Mouse (Mus musculus): ENCODE data around the gene Fam71b. TPM values are rescaled to one million over a fixed set of nuclear protein-coding genes. Genes with fewer than 3 reads are reported as not detected.

The Fam71b gene
- not detected in 2 replicates for polyA plus RNA-seq (2016; fragmentation: Nextera tagmentation; extraction: Ambion mirVana)

- 82% methylated on average over 13 of the region's 13 CpGs for whole genome bisulfite sequencing
- Histone ChIP-seq H3K4me3 (no peak within 1 kb of the TSS), H3K27ac (no peak within 1 kb of the TSS), H3K27me3 (ENCODE audit: low read depth, poor library complexity, severe bottlenecking) (no peaks in the 10 kb centered on the region), H3K4me1 (no peaks in the 10 kb centered on the region), H3K9me3 (replicated peaks) (no peaks in the 10 kb centered on the region), H3K36me3 (no peaks in the 10 kb centered on the region)
- no peak for DNase-seq (ENCODE audit: low spot score)
Observed at GRCm38 (mm10) chr11:46396167-46396859, at the start of gene Fam71b. TSS of gene Fam71b (plus strand) at chr11:46396559.

DNA sequence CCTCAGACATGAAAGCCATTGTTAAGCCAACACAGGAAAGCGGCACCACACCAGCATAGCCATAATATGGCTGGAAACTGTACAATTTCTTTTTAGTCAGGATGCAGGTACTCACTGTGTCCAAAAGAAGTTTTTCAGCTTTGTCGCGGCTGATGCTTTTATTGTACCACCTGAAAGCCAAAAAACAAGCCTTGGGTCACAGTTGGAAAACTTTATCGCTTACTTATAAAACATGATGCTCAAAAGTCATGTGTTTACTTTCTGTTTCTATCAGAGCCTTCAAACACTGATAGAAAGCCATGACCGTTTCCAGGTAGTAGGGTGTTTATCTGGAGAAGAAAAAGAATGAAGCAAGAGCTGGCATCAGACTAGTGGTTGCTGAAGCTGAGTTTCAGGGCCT is 48.6 kb upstream of the Fam71b start:
- H3K27ac ChIP-seq = peak overlapping the region; percentile 72
- H3K9me3 ChIP-seq (replicated peaks) = no peaks in the 10 kb centered on the region
- no peaks in the 10 kb centered on the region for H3K27me3 ChIP-seq (ENCODE audit: low read depth, poor library complexity, severe bottlenecking)
- peaks cover 55% of the 10 kb centered on the region for H3K4me1 ChIP-seq
- H3K4me3 ChIP-seq = no peak overlapping the region
- DNase-seq (ENCODE audit: low spot score) = no peak
- WGBS = 87% methylated on average over 5 of the region's 5 CpGs
- H3K36me3 ChIP-seq = no peaks in the 10 kb centered on the region

- 90% methylated on average over 3 of the region's 3 CpGs for WGBS
- Histone ChIP-seq H3K27ac (peak overlapping the region; percentile 76; the same call in 1 of the 2 replicates), H3K27me3 (ENCODE audit: low read depth, poor library complexity, severe bottlenecking) (no peaks in the 10 kb centered on the region), H3K4me3 (no peak overlapping the region), H3K4me1 (peaks cover 48% of the 10 kb centered on the region), H3K36me3 (no peaks in the 10 kb centered on the region), H3K9me3 (replicated peaks) (no peaks in the 10 kb centered on the region)
- no peak for DNase-seq (ENCODE audit: low spot score)
Observed at GRCm38 (mm10) chr11:46348416-46348815, 47.9 kb upstream of the Fam71b start.

GRCm38 (mm10) chr11:46349681-46350410 is 46.5 kb upstream of the Fam71b start:
- Histone ChIP-seq H3K27me3 (ENCODE audit: low read depth, poor library complexity, severe bottlenecking) (no peaks in the 10 kb centered on the region), H3K9me3 (replicated peaks) (no peaks in the 10 kb centered on the region), H3K27ac (peak overlapping the region; percentile 76), H3K4me3 (no peak overlapping the region), H3K36me3 (no peaks in the 10 kb centered on the region), H3K4me1 (peaks cover 39% of the 10 kb centered on the region)
- 26% methylated on average over 2 of the region's 2 CpGs for WGBS
- no peak for DNase-seq (ENCODE audit: low spot score)

DNA sequence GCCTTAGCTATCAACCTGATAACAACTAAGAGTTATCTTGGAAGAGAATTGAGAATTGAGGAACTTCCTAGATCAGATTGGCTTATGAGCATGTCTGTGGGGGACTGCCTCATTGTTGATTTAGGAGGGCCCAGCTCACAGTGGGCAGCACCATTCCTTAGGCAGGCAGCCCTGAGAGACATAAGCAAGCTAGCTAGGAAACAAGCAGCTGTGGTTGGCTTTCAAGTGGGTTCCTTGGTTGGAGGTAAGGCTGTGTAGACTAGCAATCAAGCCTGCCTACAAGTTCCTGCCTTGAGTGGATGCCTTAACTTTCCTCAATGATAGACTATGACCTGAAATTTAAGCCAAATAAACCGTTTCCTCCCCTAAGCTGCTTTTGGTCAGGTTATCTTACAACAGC is 38.0 kb upstream of the Fam71b start:
- Histone ChIP-seq H3K4me3 (no peak overlapping the region), H3K36me3 (no peaks in the 10 kb centered on the region), H3K9me3 (replicated peaks) (no peaks in the 10 kb centered on the region), H3K4me1 (peaks cover 31% of the 10 kb centered on the region), H3K27me3 (ENCODE audit: low read depth, poor library complexity, severe bottlenecking) (no peaks in the 10 kb centered on the region), H3K27ac (no peak overlapping the region)
- 75% methylated on average over 1 of the region's 1 CpGs for WGBS
- DNase-seq (ENCODE audit: low spot score) = no peak

DNA sequence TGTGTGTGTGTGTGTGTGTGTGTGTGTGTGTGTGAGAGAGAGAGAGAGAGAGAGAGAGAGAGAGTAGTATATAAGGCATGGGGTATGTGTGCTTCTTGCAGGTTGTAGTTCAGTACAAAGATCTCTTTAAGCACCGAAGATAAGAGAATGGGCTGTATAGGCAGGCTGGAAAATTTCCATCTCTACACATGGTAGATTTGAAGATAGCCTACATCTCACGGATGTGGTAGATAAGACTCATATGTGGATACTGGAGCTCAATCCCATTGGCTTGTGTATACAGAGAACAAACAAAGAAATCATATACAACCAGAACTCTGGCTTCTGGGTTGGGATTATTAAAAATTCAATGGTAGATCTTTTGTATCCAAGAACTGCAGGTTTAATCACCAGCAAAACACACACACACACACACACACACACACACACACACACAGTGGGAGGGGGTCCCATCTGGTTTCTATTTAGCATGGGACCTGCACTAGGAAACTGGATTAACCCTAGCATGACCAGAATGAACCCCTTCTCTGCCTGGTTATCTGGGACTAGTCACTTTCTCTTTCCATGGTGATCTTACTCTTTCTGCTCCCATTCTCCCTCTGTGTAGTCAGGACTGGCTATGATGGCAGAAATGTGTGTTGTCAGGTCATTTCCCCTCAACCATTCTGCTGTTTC is 35.2 kb upstream of the Fam71b start:
- H3K4me3 ChIP-seq = 0 out of 2 replicates have a peak overlapping the region, but pooled peaks have one; percentile 2
- H3K36me3 ChIP-seq = no peaks in the 10 kb centered on the region
- peaks cover 37% of the 10 kb centered on the region for H3K4me1 ChIP-seq
- peak overlapping the region; percentile 77 for H3K27ac ChIP-seq
- WGBS = 65% methylated on average over 2 of the region's 2 CpGs
- H3K9me3 ChIP-seq (replicated peaks) = no peaks in the 10 kb centered on the region
- peak; percentile 76 for DNase-seq (ENCODE audit: low spot score)
- no peaks in the 10 kb centered on the region for H3K27me3 ChIP-seq (ENCODE audit: low read depth, poor library complexity, severe bottlenecking)

- no peak for DNase-seq (ENCODE audit: low spot score)
- H3K27ac ChIP-seq = peak overlapping the region; percentile 77
Observed at GRCm38 (mm10) chr11:46362061-46363022, 34.0 kb upstream of the Fam71b start.

GRCm38 (mm10) chr11:46363864-46364263 is 32.5 kb upstream of the Fam71b start:
- Histone ChIP-seq H3K27me3 (ENCODE audit: low read depth, poor library complexity, severe bottlenecking) (no peaks in the 10 kb centered on the region), H3K4me3 (no peak overlapping the region), H3K27ac (no peak overlapping the region), H3K36me3 (no peaks in the 10 kb centered on the region), H3K9me3 (replicated peaks) (no peaks in the 10 kb centered on the region), H3K4me1 (peaks cover 36% of the 10 kb centered on the region)
- 95% methylated on average over 9 of the region's 9 CpGs for WGBS
- DNase-seq (ENCODE audit: low spot score) = no peak

More at GRCm38 (mm10) chr11:46362061-46363022, 34.0 kb upstream of the Fam71b start:
- WGBS = 86% methylated on average over 18 of the region's 18 CpGs
- Histone ChIP-seq H3K4me1 (peaks cover 37% of the 10 kb centered on the region), H3K36me3 (no peaks in the 10 kb centered on the region), H3K4me3 (no peak overlapping the region), H3K9me3 (replicated peaks) (no peaks in the 10 kb centered on the region), H3K27me3 (ENCODE audit: low read depth, poor library complexity, severe bottlenecking) (no peaks in the 10 kb centered on the region)

DNA sequence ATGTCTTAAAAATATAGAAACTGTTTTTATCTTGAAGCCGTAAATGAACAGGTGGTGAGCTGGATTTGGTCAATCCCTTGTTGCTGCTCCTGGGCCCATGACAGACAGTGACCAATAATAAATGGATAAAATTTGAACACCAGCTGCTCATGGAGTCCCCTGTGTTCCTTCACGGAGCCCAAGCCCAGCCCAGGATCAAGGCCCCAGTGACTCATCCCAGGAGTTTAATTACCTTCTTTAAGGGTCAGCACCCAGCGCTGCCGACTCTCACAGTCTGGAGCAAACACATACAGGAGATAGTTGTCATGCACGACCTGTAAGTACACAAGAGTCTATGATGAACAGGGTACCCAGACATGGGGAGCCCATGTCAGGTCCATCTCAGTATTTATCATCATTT is 30.6 kb upstream of the Fam71b start:
- no peak for DNase-seq (ENCODE audit: low spot score)
- H3K27ac ChIP-seq = no peak overlapping the region
- H3K36me3 ChIP-seq = no peaks in the 10 kb centered on the region
- peaks cover 27% of the 10 kb centered on the region for H3K4me1 ChIP-seq
- WGBS = 83% methylated on average over 5 of the region's 5 CpGs
- H3K27me3 ChIP-seq (ENCODE audit: low read depth, poor library complexity, severe bottlenecking) = no peaks in the 10 kb centered on the region
- no peak overlapping the region for H3K4me3 ChIP-seq
- no peaks in the 10 kb centered on the region for H3K9me3 ChIP-seq (replicated peaks)

DNA sequence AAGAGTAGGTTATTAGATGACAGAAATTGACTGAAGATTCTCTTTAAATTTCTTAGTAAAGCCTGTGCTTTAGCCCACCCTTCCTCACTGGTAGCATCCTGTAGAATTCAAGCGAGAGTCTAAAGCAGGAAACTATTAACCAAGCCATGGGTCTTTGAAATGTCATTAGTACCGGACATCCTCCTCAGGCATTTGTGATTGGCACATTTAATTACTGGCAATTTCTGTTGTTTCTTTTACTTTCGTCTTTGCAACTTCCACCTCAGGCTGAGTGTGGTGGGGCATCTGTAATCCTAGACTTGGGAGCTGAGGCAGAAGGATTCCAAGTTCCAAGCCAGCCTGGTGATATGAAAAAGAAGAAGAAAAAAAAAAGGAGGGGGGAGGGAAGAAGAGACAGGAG is 30.0 kb upstream of the Fam71b start:
- no peaks in the 10 kb centered on the region for H3K36me3 ChIP-seq
- 28% methylated on average over 3 of the region's 3 CpGs for WGBS
- no peak for DNase-seq (ENCODE audit: low spot score)
- no peak overlapping the region for H3K27ac ChIP-seq
- H3K4me3 ChIP-seq = no peak overlapping the region
- H3K9me3 ChIP-seq (replicated peaks) = no peaks in the 10 kb centered on the region
- H3K4me1 ChIP-seq = peaks cover 21% of the 10 kb centered on the region
- H3K27me3 ChIP-seq (ENCODE audit: low read depth, poor library complexity, severe bottlenecking) = no peaks in the 10 kb centered on the region

GRCm38 (mm10) chr11:46370457-46370856 is 25.9 kb upstream of the Fam71b start:
- Histone ChIP-seq H3K36me3 (no peaks in the 10 kb centered on the region), H3K4me3 (no peak overlapping the region), H3K27ac (no peak overlapping the region), H3K4me1 (no peaks in the 10 kb centered on the region; the same call in 1 of the 2 replicates), H3K27me3 (ENCODE audit: low read depth, poor library complexity, severe bottlenecking) (no peaks in the 10 kb centered on the region), H3K9me3 (replicated peaks) (no peaks in the 10 kb centered on the region)
- DNase-seq (ENCODE audit: low spot score) = no peak
- WGBS = 92% methylated on average over 4 of the region's 4 CpGs

GRCm38 (mm10) chr11:46371250-46371649 is 25.1 kb upstream of the Fam71b start:
- 93% methylated on average over 8 of the region's 8 CpGs for WGBS
- Histone ChIP-seq H3K36me3 (no peaks in the 10 kb centered on the region), H3K27me3 (ENCODE audit: low read depth, poor library complexity, severe bottlenecking) (no peaks in the 10 kb centered on the region), H3K9me3 (replicated peaks) (no peaks in the 10 kb centered on the region), H3K4me1 (no peaks in the 10 kb centered on the region; the same call in 1 of the 2 replicates), H3K4me3 (no peak overlapping the region), H3K27ac (no peak overlapping the region)
- no peak for DNase-seq (ENCODE audit: low spot score)
